ENCODE assay signal across 12 mouse cellular contexts in the genomic region with DNA sequence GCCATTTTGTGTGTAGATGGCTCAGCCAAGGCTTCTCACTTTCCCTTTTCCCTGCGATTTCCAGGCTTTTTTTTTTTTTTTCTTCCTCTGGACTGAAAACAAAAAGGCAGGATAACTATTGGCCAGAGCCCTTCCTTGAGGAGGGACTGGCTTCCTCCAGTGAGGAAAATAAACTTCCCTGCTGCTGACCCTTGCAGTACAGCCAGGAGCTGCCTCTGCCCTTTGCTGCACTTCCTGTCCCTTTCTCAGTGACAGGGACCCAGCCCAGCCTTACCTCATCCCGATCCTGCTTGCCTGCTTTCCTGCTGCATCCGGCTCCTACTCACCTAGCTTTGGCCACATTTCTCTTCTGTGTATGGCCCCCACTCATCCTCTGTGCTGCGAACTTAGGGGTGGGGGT.
DNase-seq lines count a peak whose midpoint lies in the region; ATAC-seq and TF ChIP-seq lines count a peak whose summit lies in the region.
"Had no signal": no experiment of that assay in that cellular context is flagged by ENCODE, and none has a peak within 500 bp of the region (broad histone marks: within the 10 kb centered on the region; RNA-seq: fewer than 3 reads in every experiment).

No protein-coding gene starts in this region.

- no peaks in the 10 kb centered on the region for H3K36me3 ChIP-seq in ES-E14 (ENCODE audit: control insufficient read depth, insufficient read depth, low read length, poor library complexity, severe bottlenecking)
- no peaks in the 10 kb centered on the region for H3K36me3 ChIP-seq in heart, embryonic 13.5 days
- no peaks in the 10 kb centered on the region for H3K36me3 ChIP-seq in midbrain, embryonic 13.5 days
- H3K36me3 ChIP-seq: liver, embryonic 15.5 days had no signal

- no peak overlapping the region for H3K9ac ChIP-seq in ES-E14 (ENCODE audit: insufficient read depth, low read depth, low read length, poor library complexity, severe bottlenecking)
- no peak overlapping the region for H3K9ac ChIP-seq in heart, embryonic 13.5 days
- no peak overlapping the region for H3K9ac ChIP-seq in midbrain, embryonic 13.5 days (replicated peaks)
- H3K9ac ChIP-seq: liver, embryonic 15.5 days had no signal

- no peak for ATAC-seq in heart, embryonic 13.5 days (ENCODE audit: extremely low read depth, insufficient number of reproducible peaks, low FRiP score, low TSS enrichment)
- ATAC-seq in midbrain, embryonic 13.5 days = no peak

- no peak overlapping the region for H3K27ac ChIP-seq in ES-E14 (ENCODE audit: insufficient read depth, low read depth, low read length, poor library complexity, severe bottlenecking)
- H3K27ac ChIP-seq in heart, embryonic 13.5 days (replicated peaks) = peak overlapping the region; percentile 59
- no peak overlapping the region for H3K27ac ChIP-seq in midbrain, embryonic 13.5 days
- H3K27ac ChIP-seq: liver, embryonic 15.5 days had no signal

- peak overlapping the region; percentile 8; the same call in 1 of the 2 replicates for H3K4me2 ChIP-seq in heart, embryonic 13.5 days
- H3K4me2 ChIP-seq in midbrain, embryonic 13.5 days (replicated peaks) = no peak overlapping the region
- H3K4me2 ChIP-seq: liver, embryonic 15.5 days had no signal

- H3K27me3 ChIP-seq in heart, embryonic 13.5 days (replicated peaks) = no peaks in the 10 kb centered on the region
- no peaks in the 10 kb centered on the region for H3K27me3 ChIP-seq in midbrain, embryonic 13.5 days
- H3K27me3 ChIP-seq: liver, embryonic 15.5 days had no signal

- no peak overlapping the region for H3K4me3 ChIP-seq in ES-E14 (ENCODE audit: insufficient read depth in 1 of 2, low read depth in 1 of 2, low read length in 2 of 2, poor library complexity in 1 of 2, severe bottlenecking in 1 of 2)
- no peak overlapping the region for H3K4me3 ChIP-seq in heart, embryonic 13.5 days
- no peak overlapping the region for H3K4me3 ChIP-seq in midbrain, embryonic 13.5 days (replicated peaks)
- H3K4me3 ChIP-seq: liver, embryonic 15.5 days had no signal

- H3K9me3 ChIP-seq in ES-E14 (ENCODE audit: control insufficient read depth, insufficient read depth, low read depth, low read length) = no peaks in the 10 kb centered on the region
- no peaks in the 10 kb centered on the region for H3K9me3 ChIP-seq in heart, embryonic 13.5 days
- H3K9me3 ChIP-seq in midbrain, embryonic 13.5 days = no peaks in the 10 kb centered on the region
- H3K9me3 ChIP-seq: liver, embryonic 15.5 days had no signal

- WGBS in heart, embryonic 13.5 days = 37% methylated on average over 4 of the region's 4 CpGs
- WGBS in midbrain, embryonic 13.5 days = 69% methylated on average over 4 of the region's 4 CpGs

- in situ Hi-C loops in ES-E14 (cut with MboI; ENCODE audit: low sequenced_read_pairs in 2 of 2, unreplicated experiment in 2 of 2) = no loop called here

- peaks cover 1 to 12% of the 10 kb centered on the region in 2 experiments; a peak in 2 of 4 replicates for H3K4me1 ChIP-seq in ES-E14 (ENCODE audit: control insufficient read depth in 2 of 2, insufficient read depth in 2 of 2, low read length in 2 of 2, poor library complexity in 1 of 2)
- peaks cover 61% of the 10 kb centered on the region for H3K4me1 ChIP-seq in heart, embryonic 13.5 days
- peaks cover 35% of the 10 kb centered on the region for H3K4me1 ChIP-seq in midbrain, embryonic 13.5 days (replicated peaks)

- peak; percentile 19 for DNase-seq in cerebellum, adult 11-12 months
- no peak for DNase-seq in cerebellum, postnatal 36 days
- DNase-seq in ES-E14 (ENCODE audit: low read depth, low spot score) = no peak
- DNase-seq in kidney, postnatal 25 days = peak; percentile 60 to 84
- no peak for DNase-seq in frontal cortex, postnatal 14 days (ENCODE audit: low spot score in 2 of 2)
- no peak for DNase-seq in embryo, embryonic 10 days (ENCODE audit: low spot score)
- DNase-seq: B cell, adult 2 months; layer of hippocampus, postnatal 36 days; right cerebral cortex, adult 18-20 months had no signal

TF ChIP-seq in ES-E14, 5 proteins besides CTCF, POLR2A, EP300 and RAD21:
- 0 out of 2 replicates have a peak, but pooled peaks have one; percentile 9 for TF ChIP-seq ZNF384 (IDR thresholded peaks at IDR 0.05; ENCODE audit: low read depth, low read length)
- no peak for TF ChIP-seq CHD2 (IDR thresholded peaks at IDR 0.05; ENCODE audit: low read depth, low read length)
- TF ChIP-seq MAFK (IDR thresholded peaks at IDR 0.05; ENCODE audit: insufficient read depth, low read depth, low read length) = no peak

Comparison
In these comparisons a context has a peak if more than half of its experiments do, and no peak if none do; other contexts are left out.
1. DNase-seq: peak in cerebellum, adult 11-12 months (single experiment) and kidney, postnatal 25 days (2 of 2); none in cerebellum, postnatal 36 days (0 of 2), ES-E14 (single experiment), frontal cortex, postnatal 14 days (0 of 2) and embryo, embryonic 10 days (single experiment).